Mouse (Mus musculus): Measurements from ENCODE around the gene Gm21987. TPM values are rescaled to one million over a fixed set of nuclear protein-coding genes. Genes with fewer than 3 reads are reported as not detected.

Gene Gm21987
- total RNA-seq, 1 experiment = not detected

DNA sequence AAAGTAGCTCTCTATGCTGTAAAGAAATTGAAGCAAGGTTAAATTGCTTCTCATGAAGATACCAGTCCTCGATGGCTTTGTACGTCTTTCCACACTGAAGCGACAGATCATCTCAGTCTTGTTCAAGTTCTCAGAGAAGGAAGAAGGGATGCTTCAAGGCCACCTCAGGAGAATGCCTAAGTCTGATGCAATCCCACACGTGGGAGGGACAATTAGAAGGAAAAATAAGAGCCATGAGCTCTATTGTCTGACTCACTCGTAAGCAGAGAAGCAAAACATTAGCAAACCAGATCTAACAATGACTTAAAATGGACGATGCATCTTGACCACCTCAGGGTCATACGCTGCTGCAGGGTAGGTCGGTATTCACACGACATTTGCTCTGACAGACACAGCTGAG lies 28.3 kb upstream of the Gm21987 start:
- Histone ChIP-seq H3K9me3 (ENCODE audit: control insufficient read depth, insufficient read depth, low read depth, low read length) (no peaks in the 10 kb centered on the region), H3K4me3 (ENCODE audit: insufficient read depth in 1 of 2, low read depth in 1 of 2, low read length in 2 of 2, poor library complexity in 1 of 2, severe bottlenecking in 1 of 2) (no peak overlapping the region), H3K9ac (ENCODE audit: insufficient read depth, low read depth, low read length, poor library complexity, severe bottlenecking) (no peak overlapping the region), H3K27ac (ENCODE audit: insufficient read depth, low read depth, low read length, poor library complexity, severe bottlenecking) (no peak overlapping the region), H3K36me3 (ENCODE audit: control insufficient read depth, insufficient read depth, low read length, poor library complexity, severe bottlenecking) (no peaks in the 10 kb centered on the region), H3K4me1 (ENCODE audit: control insufficient read depth in 2 of 2, insufficient read depth in 2 of 2, low read length in 2 of 2, poor library complexity in 1 of 2) (peaks cover 0 to 4% of the 10 kb centered on the region in 2 experiments; a peak in 1 of 4 replicates)
- no peak for DNase-seq (ENCODE audit: low read depth, low spot score)
- no peak for TF ChIP-seq MAFK (IDR thresholded peaks at IDR 0.05; ENCODE audit: insufficient read depth, low read depth, low read length)
- no peak for TF ChIP-seq HCFC1 (IDR thresholded peaks at IDR 0.05; ENCODE audit: borderline replicate concordance, insufficient read depth, low read length)
- no peak for TF ChIP-seq CHD2 (IDR thresholded peaks at IDR 0.05; ENCODE audit: low read depth, low read length)
- no peak for TF ChIP-seq ZC3H11A (IDR thresholded peaks at IDR 0.05; ENCODE audit: borderline replicate concordance, low read depth, low read length)
- TF ChIP-seq ZNF384 (IDR thresholded peaks at IDR 0.05; ENCODE audit: low read depth, low read length) = no peak
- in situ Hi-C loops (cut with MboI; ENCODE audit: low sequenced_read_pairs in 2 of 2, unreplicated experiment in 2 of 2) = no loop called here

GRCm38 (mm10) chr16:38319087-38319486 lies 27.8 kb upstream of the Gm21987 start:
- DNase-seq (ENCODE audit: low read depth, low spot score) = no peak
- H3K4me3 ChIP-seq (ENCODE audit: insufficient read depth in 1 of 2, low read depth in 1 of 2, low read length in 2 of 2, poor library complexity in 1 of 2, severe bottlenecking in 1 of 2) = no peak overlapping the region
- H3K9ac ChIP-seq (ENCODE audit: insufficient read depth, low read depth, low read length, poor library complexity, severe bottlenecking) = no peak overlapping the region
- TF ChIP-seq HCFC1 (IDR thresholded peaks at IDR 0.05; ENCODE audit: borderline replicate concordance, insufficient read depth, low read length) (no peak), ZC3H11A (IDR thresholded peaks at IDR 0.05; ENCODE audit: borderline replicate concordance, low read depth, low read length) (no peak), ZNF384 (IDR thresholded peaks at IDR 0.05; ENCODE audit: low read depth, low read length) (peak; percentile 52; the same call in 1 of the 2 replicates), MAFK (IDR thresholded peaks at IDR 0.05; ENCODE audit: insufficient read depth, low read depth, low read length) (no peak), CHD2 (IDR thresholded peaks at IDR 0.05; ENCODE audit: low read depth, low read length) (no peak)
- peaks cover 0 to 4% of the 10 kb centered on the region in 2 experiments; a peak in 1 of 4 replicates for H3K4me1 ChIP-seq (ENCODE audit: control insufficient read depth in 2 of 2, insufficient read depth in 2 of 2, low read length in 2 of 2, poor library complexity in 1 of 2)
- H3K36me3 ChIP-seq (ENCODE audit: control insufficient read depth, insufficient read depth, low read length, poor library complexity, severe bottlenecking) = no peaks in the 10 kb centered on the region
- no peaks in the 10 kb centered on the region for H3K9me3 ChIP-seq (ENCODE audit: control insufficient read depth, insufficient read depth, low read depth, low read length)
- in situ Hi-C loops (cut with MboI; ENCODE audit: low sequenced_read_pairs in 2 of 2, unreplicated experiment in 2 of 2) = no loop called here
- H3K27ac ChIP-seq (ENCODE audit: insufficient read depth, low read depth, low read length, poor library complexity, severe bottlenecking) = no peak overlapping the region

DNA sequence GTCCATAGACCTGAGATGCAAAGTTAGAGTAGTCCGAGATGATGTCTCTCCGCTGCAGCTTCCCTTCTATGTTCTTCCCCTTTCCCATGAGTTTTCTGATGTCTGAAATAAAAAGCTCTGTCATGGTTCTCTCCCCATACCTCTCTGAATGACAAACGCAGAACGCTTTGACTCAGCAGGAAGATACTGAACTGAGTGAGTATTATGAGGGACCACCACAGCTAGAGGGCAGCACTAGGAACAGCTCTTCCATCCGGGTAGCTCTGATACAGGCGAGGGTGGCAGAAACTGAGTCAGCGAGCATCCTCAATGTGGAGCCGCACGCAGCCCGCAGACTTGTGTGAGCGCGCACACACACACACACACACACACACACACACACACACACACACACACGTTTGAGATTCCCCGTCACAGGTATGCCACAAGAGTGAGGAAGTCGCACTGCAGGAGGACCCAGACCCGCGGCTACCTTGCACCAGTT lies 25.3 kb upstream of the Gm21987 start:
- peaks cover 0 to 4% of the 10 kb centered on the region in 2 experiments; a peak in 1 of 4 replicates for H3K4me1 ChIP-seq (ENCODE audit: control insufficient read depth in 2 of 2, insufficient read depth in 2 of 2, low read length in 2 of 2, poor library complexity in 1 of 2)
- H3K36me3 ChIP-seq (ENCODE audit: control insufficient read depth, insufficient read depth, low read length, poor library complexity, severe bottlenecking) = no peaks in the 10 kb centered on the region
- peak overlapping the region in 1 of 2 experiments; percentile 52; a peak in 2 of 4 replicates for H3K4me3 ChIP-seq (ENCODE audit: insufficient read depth in 1 of 2, low read depth in 1 of 2, low read length in 2 of 2, poor library complexity in 1 of 2, severe bottlenecking in 1 of 2)
- no peaks in the 10 kb centered on the region for H3K9me3 ChIP-seq (ENCODE audit: control insufficient read depth, insufficient read depth, low read depth, low read length)
- peak overlapping the region; percentile 81; the same call in 1 of the 2 replicates for H3K9ac ChIP-seq (ENCODE audit: insufficient read depth, low read depth, low read length, poor library complexity, severe bottlenecking)
- H3K27ac ChIP-seq (ENCODE audit: insufficient read depth, low read depth, low read length, poor library complexity, severe bottlenecking) = no peak overlapping the region
- in situ Hi-C loops (cut with MboI; ENCODE audit: low sequenced_read_pairs in 2 of 2, unreplicated experiment in 2 of 2) = no loop called here
- DNase-seq (ENCODE audit: low read depth, low spot score) = peak; percentile 74
- TF ChIP-seq CHD2 (IDR thresholded peaks at IDR 0.05; ENCODE audit: low read depth, low read length) (no peak), ZNF384 (IDR thresholded peaks at IDR 0.05; ENCODE audit: low read depth, low read length) (no peak), ZC3H11A (IDR thresholded peaks at IDR 0.05; ENCODE audit: borderline replicate concordance, low read depth, low read length) (no peak), HCFC1 (IDR thresholded peaks at IDR 0.05; ENCODE audit: borderline replicate concordance, insufficient read depth, low read length) (no peak), MAFK (IDR thresholded peaks at IDR 0.05; ENCODE audit: insufficient read depth, low read depth, low read length) (peak; percentile 88)

DNA sequence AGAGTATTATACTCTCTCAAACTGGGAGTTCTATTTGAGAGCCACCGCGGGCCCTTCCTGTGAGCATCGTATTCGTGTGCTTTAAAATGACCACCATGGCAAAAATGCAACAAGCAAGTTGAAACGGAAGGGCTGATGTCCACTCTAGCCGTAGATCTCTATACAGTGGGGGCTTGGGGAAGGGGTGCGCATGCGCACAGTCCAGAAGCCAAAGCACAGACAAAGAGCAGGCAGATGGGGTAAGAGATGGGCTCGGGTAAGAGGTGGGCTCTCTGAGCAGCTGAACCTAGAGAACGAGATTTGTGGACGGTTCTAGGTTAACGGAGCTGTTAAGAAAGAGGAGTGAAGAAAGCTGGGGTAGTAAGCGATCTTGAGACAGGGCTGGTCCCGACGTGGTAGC lies 22.5 kb upstream of the Gm21987 start:
- Histone ChIP-seq H3K9ac (ENCODE audit: insufficient read depth, low read depth, low read length, poor library complexity, severe bottlenecking) (no peak overlapping the region), H3K27ac (ENCODE audit: insufficient read depth, low read depth, low read length, poor library complexity, severe bottlenecking) (no peak overlapping the region), H3K36me3 (ENCODE audit: control insufficient read depth, insufficient read depth, low read length, poor library complexity, severe bottlenecking) (no peaks in the 10 kb centered on the region), H3K4me3 (ENCODE audit: insufficient read depth in 1 of 2, low read depth in 1 of 2, low read length in 2 of 2, poor library complexity in 1 of 2, severe bottlenecking in 1 of 2) (no peak overlapping the region), H3K9me3 (ENCODE audit: control insufficient read depth, insufficient read depth, low read depth, low read length) (no peaks in the 10 kb centered on the region), H3K4me1 (ENCODE audit: control insufficient read depth in 2 of 2, insufficient read depth in 2 of 2, low read length in 2 of 2, poor library complexity in 1 of 2) (peaks cover 0 to 2% of the 10 kb centered on the region in 2 experiments; a peak in 1 of 4 replicates)
- DNase-seq (ENCODE audit: low read depth, low spot score) = no peak
- no peak for TF ChIP-seq ZC3H11A (IDR thresholded peaks at IDR 0.05; ENCODE audit: borderline replicate concordance, low read depth, low read length)
- no peak for TF ChIP-seq ZNF384 (IDR thresholded peaks at IDR 0.05; ENCODE audit: low read depth, low read length)
- no peak for TF ChIP-seq HCFC1 (IDR thresholded peaks at IDR 0.05; ENCODE audit: borderline replicate concordance, insufficient read depth, low read length)
- TF ChIP-seq CHD2 (IDR thresholded peaks at IDR 0.05; ENCODE audit: low read depth, low read length) = no peak
- TF ChIP-seq MAFK (IDR thresholded peaks at IDR 0.05; ENCODE audit: insufficient read depth, low read depth, low read length) = no peak
- in situ Hi-C loops (cut with MboI; ENCODE audit: low sequenced_read_pairs in 2 of 2, unreplicated experiment in 2 of 2) = no loop called here

Data from ES-E14 (cell line).